Mouse (Mus musculus) ovary, postnatal 10 days (tissue): ENCODE measurements around the gene Gpx4.
"Not testable (repeated sequence)": the region's sequence is repeated elsewhere in the genome, so short reads cannot be mapped to it uniquely, and the experiment has no call there.

ENCODE experiments used
- DNase-seq: peaks from one replicate; pipeline ENCODE4 v3.0.0; 2022; ENCODE audit warnings: low spot score

The Gpx4 gene

DNA sequence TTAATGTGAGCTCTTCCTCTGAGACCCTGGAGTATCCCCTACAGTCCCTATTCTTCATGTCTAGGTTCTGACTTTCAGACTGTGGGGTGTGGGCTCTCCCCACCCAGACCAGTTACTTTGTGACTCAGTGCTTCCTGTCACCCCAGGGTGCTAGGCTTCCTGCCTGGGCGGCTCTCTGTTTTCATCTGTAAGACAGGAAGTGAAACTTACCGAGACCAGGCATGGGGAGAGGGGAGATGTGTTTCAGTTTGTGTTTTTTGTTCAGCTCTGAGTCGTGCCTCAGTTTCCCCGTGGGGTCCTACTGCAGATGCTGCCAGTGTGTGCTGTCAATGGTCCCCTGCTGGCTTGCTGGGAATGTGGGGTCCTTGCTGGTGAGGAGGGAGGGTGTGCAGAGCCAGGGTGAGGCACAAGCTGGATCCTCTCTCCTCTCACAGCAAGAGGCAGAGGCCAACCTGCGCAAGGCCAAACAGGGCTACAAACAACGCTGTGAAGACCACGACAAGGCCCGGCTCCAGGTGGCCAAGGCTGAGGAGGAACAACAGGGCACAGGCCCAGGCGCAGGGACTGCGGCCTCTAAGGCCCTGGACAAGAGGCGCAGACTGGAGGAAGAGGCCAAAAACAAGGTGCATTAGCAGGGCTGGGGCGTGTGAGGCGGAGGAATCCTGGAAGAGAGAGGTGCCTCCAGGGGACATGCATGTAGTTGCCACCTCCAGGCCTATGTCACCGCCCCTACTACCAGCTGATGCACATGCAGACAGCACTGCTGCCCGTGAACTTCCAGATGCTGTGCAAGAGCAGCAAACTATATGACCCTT, 22.5 kb upstream of the Gpx4 start:
- DNase-seq, result no peak

DNA sequence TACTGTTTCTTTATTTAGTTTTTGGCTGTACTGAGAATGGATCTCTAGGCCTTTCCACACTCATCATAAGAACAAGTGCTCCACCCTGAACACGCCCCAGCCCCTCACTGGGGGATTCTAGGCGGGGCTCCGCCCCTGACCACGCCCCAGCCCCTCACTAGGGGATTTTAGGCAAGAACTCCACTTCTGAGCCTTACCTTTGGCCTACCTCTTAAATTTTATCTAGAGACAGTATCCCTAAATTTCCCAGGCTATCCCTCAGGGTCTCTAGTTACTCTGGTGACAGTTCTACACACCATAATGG, 22.0 kb upstream of the Gpx4 start:
- no peak for DNase-seq

DNA sequence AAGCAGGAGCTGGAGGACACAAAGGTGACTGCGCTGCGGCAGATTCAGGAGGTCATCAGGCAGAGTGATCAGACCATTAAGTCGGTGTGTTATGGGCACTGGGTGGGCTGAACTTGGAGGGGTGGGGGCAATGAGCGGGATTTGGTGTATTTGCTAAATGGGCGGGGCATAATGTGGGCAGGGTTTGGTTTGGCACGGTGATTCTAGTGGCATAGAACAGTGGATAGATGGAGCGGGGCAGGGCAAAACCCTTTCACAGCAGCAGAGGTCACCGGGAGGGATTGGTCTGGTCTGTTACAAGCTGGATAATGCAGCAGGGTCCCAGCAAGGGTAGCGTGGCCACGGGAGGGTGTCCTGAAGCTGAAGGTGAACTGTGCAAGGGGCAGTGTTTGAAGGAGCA, 21.5 kb upstream of the Gpx4 start:
- no peak for DNase-seq

DNA sequence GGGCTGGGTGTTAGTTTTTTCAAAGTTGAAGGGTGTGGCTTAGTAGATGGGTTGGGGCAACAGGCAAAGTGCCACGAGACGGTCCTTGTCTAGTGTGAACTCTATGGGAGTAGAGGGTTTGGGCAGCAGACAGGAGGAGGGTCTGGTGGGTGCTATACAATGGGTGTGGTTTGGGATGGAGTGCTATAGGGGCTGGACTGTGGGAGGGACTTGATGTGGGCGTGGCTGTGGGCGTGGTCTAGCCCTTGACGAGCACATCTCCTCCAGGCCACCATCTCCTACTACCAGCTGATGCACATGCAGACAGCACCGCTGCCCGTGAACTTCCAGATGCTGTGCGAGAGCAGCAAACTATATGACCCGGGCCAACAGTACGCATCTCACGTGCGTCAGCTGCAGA, 21.1 kb upstream of the Gpx4 start:
- DNase-seq, result no peak

- no peak for DNase-seq
Observed at GRCm38 (mm10) chr10:80027681-80028520, 19.1 kb upstream of the Gpx4 start.

GRCm38 (mm10) chr10:80028521-80028846, 18.5 kb upstream of the Gpx4 start:
- no peak for DNase-seq

- no peak for DNase-seq
Observed at GRCm38 (mm10) chr10:80030191-80030590, 16.8 kb upstream of the Gpx4 start.

DNA sequence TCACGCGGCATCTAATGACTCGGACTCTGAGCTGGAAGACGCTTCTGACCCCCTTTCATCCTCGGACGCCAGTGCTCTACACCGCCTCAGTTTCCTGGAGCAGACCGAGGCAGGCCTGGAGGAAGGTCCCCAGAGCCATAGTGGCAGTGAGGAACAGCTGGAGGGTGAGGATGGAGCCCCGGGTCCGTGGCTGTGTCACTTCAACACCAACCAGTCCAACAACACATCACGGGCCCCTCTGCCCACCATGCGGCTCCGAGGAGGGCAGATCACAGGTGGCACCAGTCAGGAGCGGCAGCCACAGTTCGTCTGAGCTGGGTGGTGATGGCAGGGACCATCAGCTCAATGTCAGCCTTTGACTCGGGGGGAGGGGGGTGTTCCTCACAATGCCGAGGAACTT, 16.2 kb upstream of the Gpx4 start:
- no peak for DNase-seq

GRCm38 (mm10) chr10:80032799-80033480, 14.0 kb upstream of the Gpx4 start:
- DNase-seq, result no peak

DNA sequence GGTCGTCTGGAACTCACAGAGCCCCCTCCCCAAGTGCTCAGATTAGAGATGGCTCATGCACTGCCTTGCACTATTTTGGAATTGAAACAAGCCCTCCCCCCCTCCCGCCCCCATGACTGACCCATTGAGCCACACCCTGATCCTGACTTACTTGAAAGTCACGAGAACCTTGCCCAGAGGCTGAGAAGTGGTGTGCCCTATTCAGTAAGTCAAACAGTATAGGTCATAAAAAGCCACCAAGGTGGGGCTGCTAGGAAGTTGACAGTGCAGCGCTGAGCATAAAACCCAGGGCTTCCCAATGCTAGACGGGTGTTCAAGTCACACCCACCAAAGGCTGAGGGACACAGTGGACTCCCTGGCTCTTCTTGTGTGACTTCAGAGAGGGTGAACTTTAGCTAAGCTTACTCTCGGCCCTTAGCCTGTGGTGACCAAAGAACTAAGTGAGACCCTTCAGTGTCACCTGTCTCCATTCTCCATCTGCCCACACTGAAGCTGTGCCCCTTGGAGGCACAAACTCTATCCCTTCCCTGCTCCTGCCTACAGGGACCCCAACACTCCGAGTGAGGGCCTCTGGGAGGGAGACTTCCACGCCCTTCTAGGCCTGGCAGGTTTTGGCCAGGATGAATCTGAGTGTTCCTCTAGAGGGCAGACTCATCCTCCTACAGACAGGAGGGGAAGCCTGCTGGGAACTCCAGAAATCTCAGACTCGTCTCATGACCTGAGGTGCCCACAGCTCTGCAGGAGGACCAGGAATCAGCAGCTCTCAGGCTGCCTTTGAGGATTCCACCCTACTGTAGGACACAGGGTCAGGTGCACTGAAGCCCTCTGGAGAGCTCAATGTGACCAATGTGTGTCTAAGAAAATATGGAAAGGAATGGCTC, 13.2 kb upstream of the Gpx4 start:
- DNase-seq, result no peak

GRCm38 (mm10) chr10:80035148-80035547, 11.8 kb upstream of the Gpx4 start:
- DNase-seq, result no peak

DNA sequence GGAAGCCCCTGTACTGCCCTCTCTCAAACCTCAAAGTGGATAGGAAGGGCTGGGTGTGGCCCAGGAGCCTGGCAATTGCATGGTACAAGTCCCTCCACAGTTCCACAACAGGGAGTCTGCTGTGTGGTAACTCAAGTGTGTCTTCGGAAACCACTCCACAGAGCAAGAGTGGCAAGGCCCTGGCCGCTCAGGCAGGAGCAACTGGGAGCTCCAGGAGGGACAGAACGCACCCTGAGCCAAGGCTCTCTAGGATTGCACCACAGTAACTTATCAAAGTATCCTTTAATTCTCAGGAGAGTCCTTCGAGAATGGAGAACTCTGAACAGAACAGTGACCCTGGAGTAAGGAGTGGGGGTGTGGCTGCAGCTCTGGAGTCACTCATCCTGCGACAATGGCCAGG, 11.3 kb upstream of the Gpx4 start:
- DNase-seq, result no peak

DNA sequence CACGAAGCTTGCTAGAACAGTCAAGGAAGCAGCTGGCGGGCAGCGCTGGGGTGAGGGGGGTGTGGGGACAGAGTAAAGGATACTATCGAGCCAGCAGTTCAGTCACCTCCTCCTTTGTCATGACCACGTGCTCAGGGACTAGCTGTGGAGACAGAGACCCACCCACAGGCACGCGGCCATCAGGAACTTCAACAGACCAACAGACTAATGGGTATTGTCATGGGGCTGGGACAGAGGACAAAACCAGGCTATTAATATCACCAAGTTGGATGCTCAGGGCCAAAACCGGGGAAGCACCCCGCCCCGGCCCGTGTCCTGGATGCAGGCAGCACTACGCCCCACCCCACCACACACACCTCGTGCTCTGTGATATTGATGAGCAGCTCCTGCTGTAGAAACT, 10.1 kb upstream of the Gpx4 start:
- DNase-seq, result no peak

DNA sequence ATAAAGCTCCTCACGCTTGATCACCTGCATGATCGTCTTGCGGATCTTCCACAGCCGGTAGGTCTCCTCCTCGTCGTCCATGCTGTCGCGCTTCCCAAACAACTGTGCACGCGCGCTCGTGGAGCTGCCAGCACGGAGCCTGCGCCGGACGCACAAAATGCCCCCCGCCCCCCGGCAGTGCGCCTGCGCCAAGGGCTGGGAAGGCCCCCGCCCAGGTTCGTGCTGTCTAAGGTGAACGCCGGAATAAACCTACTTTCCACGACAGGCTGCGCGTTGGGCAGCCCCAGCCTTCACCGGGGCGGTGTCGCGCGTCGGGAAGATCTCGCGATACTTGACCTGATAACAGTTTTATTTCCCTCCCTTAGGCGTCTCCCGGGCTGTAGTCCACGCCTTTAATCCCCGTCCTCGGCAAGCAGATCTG, 7.4 kb upstream of the Gpx4 start, which contains the start of gene Polr2e:
TSS of gene Polr2e (minus strand) at position 237 of the 421 bp plus-strand sequence.
- peak; percentile 92 for DNase-seq

- not testable (repeated sequence) for DNase-seq
Observed at GRCm38 (mm10) chr10:80041409-80042060, 5.4 kb upstream of the Gpx4 start.

DNA sequence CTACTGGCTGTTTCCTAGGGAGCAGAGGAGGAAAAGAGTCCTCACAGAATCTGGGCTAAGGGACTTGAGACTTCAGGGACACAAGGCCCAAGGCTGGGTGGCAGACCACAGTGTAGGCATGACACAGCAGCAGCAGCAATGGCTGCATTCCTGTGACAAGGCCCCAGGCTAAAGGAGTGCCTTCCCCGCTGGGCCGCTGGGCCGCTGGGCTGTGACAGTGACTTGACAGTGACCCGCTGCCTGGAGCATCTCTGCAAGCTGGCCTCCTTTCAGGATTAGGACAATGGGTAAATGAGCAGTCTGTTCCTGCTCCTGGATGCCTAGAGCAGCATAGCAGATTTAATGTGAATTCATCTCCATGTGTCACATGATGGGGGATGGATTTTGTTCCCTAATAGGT, 2.9 kb upstream of the Gpx4 start:
- no peak for DNase-seq

- not testable (repeated sequence) for DNase-seq
Observed at GRCm38 (mm10) chr10:80045364-80045763, 1.6 kb upstream of the Gpx4 start.

- DNase-seq, result no peak
Observed at GRCm38 (mm10) chr10:80045766-80046165, 1.2 kb upstream of the Gpx4 start.

DNA sequence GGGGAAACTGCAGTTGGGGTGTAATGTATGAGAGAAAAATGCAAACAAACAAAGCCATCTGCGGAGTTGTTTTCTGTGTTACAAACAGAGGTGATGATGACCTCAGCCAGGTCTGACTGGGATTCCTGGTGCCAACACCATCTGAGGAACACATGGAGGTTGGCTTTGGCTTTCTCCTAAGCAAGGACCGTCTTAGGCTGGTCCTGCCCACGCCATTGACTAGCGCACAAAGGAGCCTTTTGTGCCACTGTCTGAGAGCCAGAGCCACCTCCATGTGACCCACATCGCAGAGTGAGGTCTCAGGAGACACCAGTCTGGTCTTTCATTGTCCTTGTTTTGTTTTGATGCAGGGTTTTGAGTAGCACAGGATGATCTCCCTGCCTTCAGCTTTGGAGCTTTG, 1.4 kb downstream of the Gpx4 start:
- DNase-seq, result no peak

- no peak for DNase-seq
Observed at GRCm38 (mm10) chr10:80048834-80049233, 1.9 kb downstream of the Gpx4 start.

DNA sequence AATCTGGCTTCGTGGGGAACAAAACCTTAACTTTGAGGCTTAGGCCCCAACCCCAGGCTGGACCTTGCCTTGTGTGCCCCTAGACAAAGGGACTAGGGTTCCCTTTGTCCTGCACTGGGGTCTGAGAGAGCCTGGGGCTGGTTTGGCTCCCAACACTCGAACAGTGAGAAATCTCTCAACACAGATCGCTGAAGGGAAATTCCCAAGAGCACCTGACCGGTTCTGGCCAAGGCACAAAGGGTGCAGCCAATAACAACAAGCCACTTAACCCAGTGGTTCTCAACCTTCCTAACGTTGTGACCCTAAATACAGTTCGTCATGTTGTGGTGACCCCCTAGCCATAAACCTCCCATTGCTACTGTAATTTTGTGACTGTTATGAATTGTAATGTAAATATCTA, 3.3 kb downstream of the Gpx4 start:
- DNase-seq, result no peak
